In the genomic region with DNA sequence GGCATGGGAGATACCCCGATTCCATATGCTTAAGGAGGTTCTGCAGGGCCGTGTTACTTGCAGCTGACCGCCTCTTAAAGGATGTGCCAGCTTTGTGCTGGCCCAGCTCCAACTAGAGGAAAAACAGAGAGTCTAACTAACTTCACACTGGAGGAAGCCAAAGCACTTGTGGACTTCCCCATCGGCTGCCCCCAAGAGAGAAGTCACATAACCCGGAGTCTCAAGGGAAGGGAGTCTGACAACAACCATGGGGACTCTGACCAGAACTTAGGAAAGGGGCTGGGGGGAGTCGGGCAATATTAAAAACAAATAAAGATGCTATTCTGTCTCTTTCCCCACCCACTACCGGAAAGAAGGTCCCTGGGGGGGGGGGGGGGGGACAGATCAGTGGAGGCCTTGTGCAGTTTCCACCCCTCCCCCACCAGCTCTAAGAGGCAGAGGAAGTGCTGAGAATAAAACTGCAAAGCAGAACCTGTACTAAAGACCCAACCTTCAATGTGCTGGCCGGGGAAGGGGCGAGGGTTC, we compare ENCODE assay signal across 8 mouse cellular contexts. TPM values are rescaled to one million over a fixed set of nuclear protein-coding genes. Genes with fewer than 3 reads are reported as not detected.
DNase-seq lines count a peak whose midpoint lies in the region; ATAC-seq and TF ChIP-seq lines count a peak whose summit lies in the region.

No protein-coding gene starts in this region.

- H3K4me2 ChIP-seq in heart, embryonic 16.5 days (ENCODE audit: low read depth, low read length): peak overlapping the region; percentile 17
- peak overlapping the region; percentile 14; the same call in 1 of the 2 replicates for H3K4me2 ChIP-seq in stomach, postnatal 0 days (replicated peaks; ENCODE audit: low read depth)

- H3K27me3 ChIP-seq in heart, embryonic 16.5 days (ENCODE audit: control insufficient read depth, insufficient read depth, low read length): no peaks in the 10 kb centered on the region
- no peaks in the 10 kb centered on the region for H3K27me3 ChIP-seq in stomach, postnatal 0 days (ENCODE audit: control insufficient read depth, insufficient read depth, low read length)

- no peak for TF ChIP-seq POLR2A in lung, adult 2 months (IDR thresholded peaks at IDR 0.05; ENCODE audit: borderline replicate concordance, extremely low read depth, low read depth, low read length)

- TF ChIP-seq EP300 in stomach, postnatal 0 days (optimal IDR thresholded peaks at IDR 0.05): no peak

- H3K4me1 ChIP-seq in lung, adult 2 months (ENCODE audit: control insufficient read depth, insufficient read depth, low read length): peaks cover 58% of the 10 kb centered on the region
- H3K4me1 ChIP-seq in brown adipose tissue, adult 24 weeks (ENCODE audit: control insufficient read depth, insufficient read depth, insufficient read length, low read length): peaks cover 62% of the 10 kb centered on the region
- peaks cover 97% of the 10 kb centered on the region for H3K4me1 ChIP-seq in heart, embryonic 16.5 days (ENCODE audit: control insufficient read depth, insufficient read depth, low read length)
- peaks cover 25% of the 10 kb centered on the region for H3K4me1 ChIP-seq in stomach, postnatal 0 days (replicated peaks; ENCODE audit: control insufficient read depth, insufficient read depth)

- no peaks in the 10 kb centered on the region for H3K36me3 ChIP-seq in heart, embryonic 16.5 days (ENCODE audit: control insufficient read depth, insufficient read depth)
- no peaks in the 10 kb centered on the region for H3K36me3 ChIP-seq in stomach, postnatal 0 days (ENCODE audit: control insufficient read depth, insufficient read depth, low read length)

- 11% methylated on average over 9 of the region's 9 CpGs for WGBS in lung, adult 2 months
- WGBS in heart, embryonic 16.5 days: 27% methylated on average over 9 of the region's 9 CpGs
- WGBS in stomach, postnatal 0 days: 32% methylated on average over 9 of the region's 9 CpGs

- ATAC-seq in heart, embryonic 16.5 days (replicated peaks; ENCODE audit: extremely low read depth, insufficient read depth, low FRiP score): no peak
- 0 out of 2 replicates have a peak, but pooled peaks have one; percentile 5 for ATAC-seq in stomach, postnatal 0 days (ENCODE audit: low FRiP score, low TSS enrichment)

- peak overlapping the region; percentile 74 for H3K27ac ChIP-seq in brown adipose tissue, adult 24 weeks (replicated peaks; ENCODE audit: low read depth, low read length)
- peak overlapping the region; percentile 58 for H3K27ac ChIP-seq in heart, embryonic 16.5 days (ENCODE audit: low read length)
- H3K27ac ChIP-seq in stomach, postnatal 0 days (replicated peaks): peak overlapping the region; percentile 1; the same call in 1 of the 2 replicates

- peak; percentile 61 to 65 for DNase-seq in lung, adult 18-20 months
- no peak for DNase-seq in lung, adult 2 months
- peak; percentile 70 for DNase-seq in kidney, postnatal 14 days
- peak; percentile 74 to 80 for DNase-seq in lung, postnatal 4 days
- DNase-seq in stomach, postnatal 0 days (ENCODE audit: low spot score): no peak
- no peak for DNase-seq in c-Kit-positive CD71-positive TER-119-positive erythroid progenitor cells, embryonic 14.5 days (ENCODE audit: low spot score)

- peak overlapping the region; percentile 47 for H3K9ac ChIP-seq in heart, embryonic 16.5 days (ENCODE audit: low read length)
- H3K9ac ChIP-seq in stomach, postnatal 0 days (ENCODE audit: low read length): no peak overlapping the region

- H3K4me3 ChIP-seq in lung, adult 2 months (replicated peaks; ENCODE audit: extremely low read depth, low read depth, low read length): no peak overlapping the region
- no peak overlapping the region for H3K4me3 ChIP-seq in brown adipose tissue, adult 24 weeks (ENCODE audit: insufficient read depth, low read depth, low read length)
- H3K4me3 ChIP-seq in heart, embryonic 16.5 days (ENCODE audit: low read length): no peak overlapping the region
- no peak overlapping the region for H3K4me3 ChIP-seq in stomach, postnatal 0 days (ENCODE audit: low read depth, low read length)

- no peaks in the 10 kb centered on the region for H3K9me3 ChIP-seq in heart, embryonic 16.5 days (replicated peaks; ENCODE audit: control insufficient read depth, low read length)
- no peaks in the 10 kb centered on the region for H3K9me3 ChIP-seq in stomach, postnatal 0 days (ENCODE audit: control insufficient read depth, low read length)

- TF ChIP-seq CTCF in lung, adult 2 months (IDR thresholded peaks at IDR 0.05; ENCODE audit: insufficient read depth, low read length): no peak
- TF ChIP-seq CTCF in stomach, postnatal 0 days (IDR thresholded peaks at IDR 0.05; ENCODE audit: low read depth): no peak

RNA-seq across cellular contexts. Expression of gene Sh3pxd2a, which starts 17.3 kb away (rescaled TPM):
- polyA plus RNA-seq in lung, adult 2 months (2012; rRNA removed): 36.9 and 40.9 TPM in 2 replicates
- 86.1 and 119 TPM in 2 replicates for polyA plus RNA-seq in brown adipose tissue, adult 24 weeks (2012; ENCODE audit: insufficient read depth, insufficient read length, missing spikeins)
- polyA plus RNA-seq in heart, embryonic 16.5 days (2015; fragmentation: Nextera tagmentation; extraction: Ambion mirVana): 4.5 and 6.3 TPM in 2 replicates
- 3.7 and 4.3 TPM in 2 replicates for polyA plus RNA-seq in stomach, postnatal 0 days (2015; fragmentation: Nextera tagmentation; extraction: Ambion mirVana)

Comparison
In these comparisons a context has a peak if more than half of its experiments do, and no peak if none do; other contexts are left out.
1. DNase-seq: peak in lung, adult 18-20 months (2 of 2), kidney, postnatal 14 days (single experiment) and lung, postnatal 4 days (2 of 2); none in lung, adult 2 months (single experiment), stomach, postnatal 0 days (single experiment) and c-Kit-positive CD71-positive TER-119-positive erythroid progenitor cells, embryonic 14.5 days (single experiment).
2. H3K27ac ChIP-seq: peak in every context shown above with its lines; median percentile 74 in brown adipose tissue, adult 24 weeks; 58 in heart, embryonic 16.5 days; 1 in stomach, postnatal 0 days.